Mouse (Mus musculus) kidney, adult 9 months (tissue): ENCODE results near the gene Uri1.
A peak's percentile ranks its signal among the peaks of the same experiment; 100 is the strongest.

Experiments used
- DNase-seq: peaks from one replicate; pipeline ENCODE4 v3.0.0; 2022

The Uri1 gene

DNA sequence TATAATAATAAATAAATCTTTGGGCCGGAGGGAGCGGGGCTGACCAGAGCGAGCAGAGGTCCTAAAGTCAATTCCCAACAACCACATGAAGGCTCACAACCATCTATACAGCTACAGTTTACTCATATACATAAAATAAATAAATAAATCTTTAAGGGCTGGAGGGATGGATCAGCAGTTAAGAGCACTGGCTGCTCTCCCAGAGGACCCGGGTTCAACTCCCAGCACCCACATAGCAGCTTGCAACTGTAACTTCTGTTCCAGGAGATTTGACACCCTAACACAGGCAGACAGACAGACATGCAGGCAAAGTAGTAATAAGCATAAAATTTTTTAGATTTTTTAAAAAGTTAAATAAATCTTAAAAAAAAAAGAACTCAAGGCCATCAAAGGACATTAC, 10.5 kb downstream of the Uri1 start:
- no peak for DNase-seq

DNA sequence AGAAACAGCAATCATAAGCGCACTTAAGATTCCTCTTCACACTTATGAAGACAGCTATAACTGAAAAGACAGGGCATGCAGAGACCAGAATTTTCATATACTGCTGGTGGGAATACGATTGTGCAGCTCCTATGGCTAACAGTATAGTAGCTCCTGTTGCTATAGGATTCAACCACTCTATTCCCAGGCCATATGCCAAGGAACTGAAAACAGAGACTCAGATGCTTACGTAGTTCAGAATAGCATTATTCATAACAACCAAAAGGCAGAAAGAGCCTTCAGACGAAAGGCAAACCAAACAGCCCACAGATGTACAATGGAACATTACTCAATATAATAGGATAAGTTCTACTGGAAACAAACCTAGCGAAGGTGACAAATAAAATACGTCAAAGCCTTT, 15.0 kb downstream of the Uri1 start:
- DNase-seq, result no peak

DNA sequence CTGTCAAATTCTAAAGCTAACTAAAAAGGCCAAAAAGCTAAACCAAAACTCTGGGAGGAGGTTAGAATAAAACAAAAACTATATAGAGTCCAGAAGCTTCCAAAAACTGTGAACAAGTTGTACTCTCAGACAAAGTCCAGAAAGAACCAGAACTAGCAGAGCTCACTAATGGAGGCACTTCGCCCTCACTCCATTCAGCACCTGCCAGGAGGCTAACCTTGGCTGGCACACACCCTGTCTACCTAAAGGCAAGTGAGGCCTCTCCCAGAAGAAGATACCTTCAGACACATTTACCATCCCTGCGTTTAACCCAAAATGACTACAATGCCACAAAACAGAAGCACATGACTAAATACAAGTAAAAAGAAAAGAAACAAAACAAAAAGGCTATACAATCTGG, 20.9 kb downstream of the Uri1 start:
- peak; percentile 72 for DNase-seq

DNA sequence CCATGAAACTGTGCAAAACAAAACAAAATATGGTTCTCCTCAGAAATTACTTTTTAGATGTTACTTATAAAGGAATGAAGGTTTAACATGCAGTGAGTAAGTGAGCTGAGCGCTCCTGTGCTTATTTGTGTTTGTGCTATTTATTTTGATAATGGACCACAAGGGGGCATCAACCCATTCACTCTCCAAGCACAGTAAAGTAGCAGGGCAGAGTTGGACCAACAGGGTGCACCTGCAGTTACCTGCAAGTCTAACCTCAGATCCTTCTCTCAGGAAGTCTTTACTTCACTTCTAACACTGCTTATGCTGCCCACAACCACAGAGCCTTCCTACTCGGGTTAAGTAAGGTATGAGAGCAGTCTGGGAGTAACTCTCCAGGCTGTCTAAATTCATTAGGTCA, 23.7 kb downstream of the Uri1 start:
- DNase-seq, result peak; percentile 46

DNA sequence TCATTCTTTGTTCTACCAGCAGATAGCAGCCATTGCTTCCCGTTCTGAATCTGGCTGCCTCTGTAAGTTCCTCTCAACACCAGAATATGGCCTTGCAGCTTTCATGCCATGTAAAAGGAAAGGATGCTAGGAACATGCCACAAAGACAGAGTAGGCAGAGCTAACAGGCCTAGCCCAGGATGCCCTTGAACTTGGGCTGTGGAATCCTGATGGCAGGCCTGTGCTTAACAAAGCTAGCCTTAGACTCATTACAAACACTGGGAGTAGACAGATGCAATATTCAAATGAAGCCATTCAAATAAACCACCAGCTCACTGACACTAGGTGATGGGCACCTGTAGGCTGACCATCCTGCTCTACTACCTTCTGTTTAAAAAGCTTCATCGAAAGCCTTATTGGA, 30.5 kb downstream of the Uri1 start:
- no peak for DNase-seq

DNA sequence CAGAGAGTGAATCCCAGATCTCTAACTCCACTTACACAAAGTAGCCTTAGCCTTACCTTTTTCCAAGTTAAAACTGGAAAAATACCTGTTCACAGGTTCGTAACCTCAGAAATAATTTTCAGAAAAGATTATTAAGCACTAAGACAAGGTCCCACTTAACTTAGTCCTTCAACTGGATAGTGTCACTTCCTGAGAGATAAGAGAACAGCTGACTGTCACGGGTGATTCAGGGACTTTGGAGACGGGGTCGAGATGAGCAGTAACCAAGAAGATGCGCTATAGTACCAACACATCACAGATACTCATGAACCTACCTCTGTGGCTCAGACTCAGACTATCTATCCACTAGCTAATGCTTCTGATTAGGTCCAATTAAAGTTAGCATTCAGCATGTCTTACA, 38.5 kb downstream of the Uri1 start:
- no peak for DNase-seq

DNA sequence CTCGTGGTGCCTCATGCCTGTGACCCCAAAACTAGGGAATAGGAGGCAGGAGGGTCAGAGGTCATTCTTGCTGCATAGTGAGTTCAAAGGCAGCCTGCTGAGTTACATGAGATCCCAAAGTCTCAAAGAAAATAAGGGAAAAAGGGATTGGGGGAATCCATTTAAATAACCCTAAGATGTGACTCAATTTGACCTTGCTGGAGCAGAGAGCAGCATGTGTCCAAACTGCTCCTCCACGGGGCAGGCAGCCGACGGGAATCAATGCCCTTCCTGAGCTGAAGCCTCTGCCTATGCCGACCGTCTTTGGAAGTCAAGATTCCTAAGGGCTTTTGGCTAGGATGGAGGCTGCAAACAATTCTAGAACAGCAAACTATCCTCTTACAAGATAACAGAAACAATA, 39.9 kb downstream of the Uri1 start:
- DNase-seq, result no peak

DNA sequence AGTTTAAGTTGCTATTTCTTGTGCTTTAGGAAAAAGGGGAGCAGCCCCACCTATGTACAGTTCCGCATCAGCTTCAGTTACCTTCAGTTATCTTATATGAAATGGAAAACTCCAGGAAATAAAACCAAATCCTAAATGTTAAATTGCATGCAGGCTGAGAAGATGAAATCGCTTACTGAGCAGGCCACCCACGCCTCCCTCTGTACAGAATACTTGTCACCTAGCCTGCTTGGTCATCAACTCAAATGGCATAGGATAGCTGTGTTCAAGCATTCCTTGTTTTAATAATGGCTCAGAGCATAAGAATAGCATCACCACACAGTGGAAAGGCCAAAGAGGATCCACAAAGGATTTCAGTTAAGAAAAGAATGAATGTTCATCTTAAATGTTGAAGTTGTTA, 43.6 kb downstream of the Uri1 start:
- DNase-seq, result no peak

DNA sequence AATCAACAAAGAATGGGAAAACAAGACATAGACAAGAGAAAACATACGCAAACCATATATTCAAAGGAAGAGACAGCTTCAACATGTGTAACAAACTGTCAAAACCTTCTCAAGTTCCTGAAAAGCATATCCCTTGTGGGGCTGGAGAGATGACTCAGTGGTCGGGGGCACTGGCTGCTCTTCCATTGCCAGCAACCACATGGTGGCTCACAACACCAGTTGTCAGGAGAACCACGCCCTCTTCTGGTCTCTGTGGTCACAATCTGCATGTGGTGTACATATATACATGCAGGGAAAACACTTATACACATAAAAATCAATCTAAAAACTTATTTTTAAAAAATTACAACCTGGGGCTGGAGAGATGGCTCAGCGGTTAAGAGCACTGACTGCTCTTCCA, 44.9 kb downstream of the Uri1 start:
- no peak for DNase-seq

DNA sequence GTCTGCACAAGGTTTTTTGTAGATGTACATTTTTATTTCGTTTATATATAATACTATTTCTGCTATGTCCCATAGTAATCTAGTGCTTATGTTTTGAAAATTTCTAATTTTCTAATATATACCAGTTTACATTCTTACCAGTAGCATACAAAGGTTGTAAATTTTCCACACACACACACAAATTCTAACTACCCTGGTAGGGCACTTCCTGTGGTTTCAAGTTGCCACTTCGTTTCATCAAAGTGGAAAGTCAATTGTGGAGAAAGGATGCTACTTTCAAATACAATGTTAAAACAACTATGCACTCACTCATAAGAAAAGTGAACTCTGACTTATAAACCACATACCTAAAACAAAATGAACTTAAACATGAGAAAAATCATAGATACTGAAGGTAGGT, 45.7 kb downstream of the Uri1 start:
- no peak for DNase-seq

DNA sequence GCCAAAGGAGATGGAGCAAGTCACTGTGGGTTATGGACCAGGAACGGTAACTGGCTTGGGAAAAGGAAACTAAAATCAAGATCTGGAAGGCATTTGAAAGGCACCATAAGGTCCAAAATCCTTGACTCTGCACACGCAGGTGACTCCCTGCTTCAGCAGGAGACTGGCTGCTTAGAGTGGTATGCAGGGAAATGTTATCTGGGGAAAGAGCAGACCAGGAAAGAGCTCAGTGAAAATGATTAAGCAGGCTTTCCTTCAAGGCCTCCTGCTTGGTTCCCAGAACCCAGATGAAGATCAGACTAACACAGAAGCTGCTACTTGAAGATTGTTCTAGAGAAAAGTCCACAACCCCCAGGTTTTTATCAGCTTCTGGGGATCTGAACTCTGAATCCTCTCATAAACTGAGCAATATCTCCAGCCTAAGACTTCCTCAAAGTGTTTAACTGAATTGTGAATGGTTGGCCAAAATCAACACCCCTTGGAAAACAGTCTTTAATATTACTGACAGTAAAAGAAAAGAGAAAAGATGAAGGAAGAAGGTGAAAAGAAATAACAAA, 50.3 kb downstream of the Uri1 start:
- no peak for DNase-seq

DNA sequence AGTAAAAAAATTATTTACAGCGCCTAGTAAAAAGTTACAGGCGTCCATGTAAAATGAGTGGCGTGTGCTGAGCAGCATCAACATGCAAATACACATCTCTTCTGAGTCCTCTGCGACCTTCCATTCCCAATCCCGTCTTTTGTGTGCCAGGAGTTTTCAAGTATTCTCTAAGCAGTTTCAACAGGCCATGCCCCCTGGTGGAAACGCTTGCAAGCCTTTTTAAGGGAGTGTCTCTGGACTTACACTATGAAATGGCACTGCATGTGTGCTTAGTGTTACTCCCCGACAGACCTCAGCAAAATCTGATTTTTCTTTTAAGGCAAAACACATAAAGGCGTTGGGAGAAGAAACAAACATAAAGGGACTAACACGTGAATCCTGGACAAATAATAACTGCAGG, 50.8 kb downstream of the Uri1 start:
- no peak for DNase-seq

DNA sequence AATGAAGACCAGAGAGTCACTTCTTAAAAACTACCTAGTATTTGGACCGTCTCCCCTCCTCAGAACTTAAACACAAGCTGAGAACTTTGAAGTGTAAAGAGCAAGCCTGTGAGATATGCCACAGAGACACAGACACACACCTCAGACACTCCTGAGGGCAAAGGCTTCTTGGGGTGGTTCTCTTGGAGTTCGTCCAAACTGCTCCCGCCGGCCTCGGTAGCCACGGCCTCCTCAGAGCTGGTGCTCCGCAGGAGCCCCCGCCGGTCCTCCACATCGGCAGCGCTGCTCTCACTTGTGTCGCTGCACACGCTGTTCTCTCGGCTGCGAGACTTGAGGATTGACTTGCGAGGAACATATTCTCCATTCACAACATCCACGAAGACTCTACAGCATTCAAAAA, 61.0 kb downstream of the Uri1 start:
- peak; percentile 50 for DNase-seq

DNA sequence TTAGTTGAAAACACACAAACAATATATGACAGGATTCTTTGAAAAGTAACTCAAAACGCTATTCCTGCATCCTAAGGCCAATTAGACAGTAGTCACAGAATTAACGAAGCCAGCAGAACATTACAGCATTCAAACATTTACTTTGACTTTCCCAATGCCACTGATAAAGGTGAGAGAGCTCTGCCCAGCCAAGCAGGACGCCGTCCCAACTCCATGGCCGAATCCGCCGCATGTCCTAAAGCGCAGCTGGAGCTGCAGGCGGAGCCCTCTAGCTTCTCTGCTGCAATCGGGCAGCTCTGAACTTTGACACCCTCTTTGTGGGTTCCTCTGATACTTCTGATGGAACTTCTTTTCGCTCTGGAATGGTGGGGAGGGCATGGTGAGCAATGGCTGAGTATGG, 62.1 kb downstream of the Uri1 start:
- DNase-seq, result no peak

DNA sequence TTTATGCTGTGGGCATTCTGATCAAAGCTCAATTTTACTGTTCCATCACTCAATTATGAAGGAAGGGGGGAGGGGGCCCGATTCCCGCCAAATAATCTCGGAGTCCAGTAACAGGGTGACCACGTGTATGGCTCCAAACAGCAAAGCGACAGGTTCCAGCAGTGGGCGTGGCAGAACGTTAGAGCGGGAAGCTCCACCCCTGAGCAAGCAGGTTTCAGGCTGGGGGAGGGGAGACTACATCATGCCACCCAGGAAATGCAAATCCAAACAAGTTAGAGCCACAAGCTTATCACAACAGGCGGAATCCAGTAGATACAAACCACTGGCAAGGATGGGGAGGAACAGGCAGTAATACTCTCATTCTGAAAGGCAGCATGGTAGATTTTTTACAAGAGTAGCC, 71.5 kb downstream of the Uri1 start:
- DNase-seq, result no peak

DNA sequence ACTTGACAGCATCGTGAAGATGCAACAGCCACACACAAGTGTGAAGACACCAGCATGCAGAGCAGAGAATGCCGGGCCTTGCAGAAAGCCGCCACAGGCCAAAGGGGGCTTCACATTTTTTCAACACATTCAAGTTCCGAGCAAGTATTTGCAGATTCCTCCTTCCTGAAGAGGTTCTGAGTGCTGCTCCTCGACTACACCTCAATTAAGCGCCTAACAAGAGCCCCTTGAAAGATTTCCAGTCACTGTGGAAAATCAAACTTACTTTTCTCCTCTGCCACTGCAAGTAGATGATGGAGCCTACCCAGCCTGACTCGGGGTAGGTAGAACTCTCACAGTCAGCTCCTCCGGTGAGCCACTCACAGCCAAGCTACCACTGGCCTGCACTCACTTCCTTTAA, 86.9 kb downstream of the Uri1 start:
- DNase-seq, result no peak

DNA sequence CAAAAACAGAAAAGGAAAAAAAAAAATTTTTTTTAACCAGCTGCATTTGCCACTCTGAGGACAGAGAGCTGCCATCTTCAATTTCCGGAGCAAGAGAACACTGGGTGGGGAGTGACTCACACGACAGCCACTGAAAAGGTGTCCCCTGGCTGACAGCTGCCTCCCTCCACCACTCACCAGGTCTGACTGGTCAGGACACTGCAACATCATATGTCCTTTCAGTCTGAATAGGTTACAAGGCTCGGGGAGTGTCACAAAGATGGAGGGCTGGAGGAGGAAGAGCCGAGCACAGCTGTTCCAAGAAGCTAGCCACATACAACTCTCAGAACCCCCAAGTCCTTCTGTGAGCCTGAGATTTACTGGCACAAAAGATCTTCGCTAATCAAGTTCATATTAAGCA, 87.6 kb downstream of the Uri1 start:
- no peak for DNase-seq

DNA sequence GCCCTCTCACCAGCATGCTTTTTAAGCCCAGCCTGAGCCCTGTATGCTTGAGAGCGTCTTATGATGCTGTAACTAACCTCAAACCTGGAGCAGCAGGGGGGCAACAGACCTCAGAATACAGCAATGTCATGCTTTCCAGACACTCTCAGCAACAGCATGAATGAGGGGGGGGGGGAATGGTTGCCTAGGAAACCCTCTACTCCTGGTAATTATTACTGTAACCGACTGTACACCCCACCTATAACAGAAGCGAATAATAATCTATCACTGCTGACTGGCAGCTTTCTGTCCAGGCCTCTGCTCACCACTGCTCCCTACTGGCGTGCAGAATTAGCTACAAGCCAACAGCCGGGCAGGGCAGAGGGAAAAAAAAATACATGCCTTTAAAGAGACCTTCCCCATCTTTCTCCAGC, 88.6 kb downstream of the Uri1 start:
- DNase-seq, result no peak

DNA sequence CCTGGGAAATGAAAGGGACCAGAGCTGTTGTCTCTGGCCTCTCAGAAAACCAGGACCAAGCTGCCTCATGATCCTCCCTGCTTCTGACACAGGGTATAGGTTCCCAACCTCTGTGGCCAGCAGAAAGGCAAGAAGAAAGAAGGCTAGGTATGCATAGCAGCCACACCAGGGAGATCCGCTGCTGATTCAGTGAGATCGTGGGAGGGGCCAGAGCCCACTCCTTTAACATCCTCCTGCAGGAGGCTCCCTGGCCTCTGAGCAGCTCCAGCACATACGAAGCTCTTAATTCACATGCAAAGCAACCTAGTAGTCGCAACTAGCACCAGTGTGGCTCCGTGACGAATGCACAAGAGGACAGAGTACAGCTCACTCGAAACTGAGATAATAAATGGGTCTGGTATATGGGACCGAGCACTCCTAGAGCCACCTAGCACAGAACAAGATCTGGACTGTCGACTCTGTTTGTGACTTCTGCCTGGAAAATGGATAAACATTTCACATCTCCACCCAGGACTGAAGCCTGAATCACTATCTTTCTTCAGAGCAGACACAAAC, 89.5 kb downstream of the Uri1 start:
- no peak for DNase-seq

DNA sequence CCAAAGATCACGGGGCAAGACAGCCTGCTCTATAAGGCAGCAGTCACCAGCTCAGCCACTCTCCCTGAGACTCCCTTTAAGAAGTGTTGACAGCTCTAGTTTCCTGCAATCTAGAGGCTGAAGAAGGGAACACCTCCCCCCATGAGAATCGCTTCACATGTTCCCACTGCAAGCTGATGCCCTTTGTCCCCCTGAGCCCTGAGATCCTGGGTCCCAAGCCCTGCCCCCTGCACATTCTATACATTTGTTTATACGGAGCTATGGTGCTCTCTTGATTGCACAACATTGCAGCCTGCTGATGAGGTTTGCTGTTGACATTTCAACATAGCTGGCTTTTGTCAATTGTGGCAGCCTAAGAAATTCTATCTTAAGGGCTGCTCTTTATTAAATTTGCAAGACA, 91.7 kb downstream of the Uri1 start:
- DNase-seq, result no peak

DNA sequence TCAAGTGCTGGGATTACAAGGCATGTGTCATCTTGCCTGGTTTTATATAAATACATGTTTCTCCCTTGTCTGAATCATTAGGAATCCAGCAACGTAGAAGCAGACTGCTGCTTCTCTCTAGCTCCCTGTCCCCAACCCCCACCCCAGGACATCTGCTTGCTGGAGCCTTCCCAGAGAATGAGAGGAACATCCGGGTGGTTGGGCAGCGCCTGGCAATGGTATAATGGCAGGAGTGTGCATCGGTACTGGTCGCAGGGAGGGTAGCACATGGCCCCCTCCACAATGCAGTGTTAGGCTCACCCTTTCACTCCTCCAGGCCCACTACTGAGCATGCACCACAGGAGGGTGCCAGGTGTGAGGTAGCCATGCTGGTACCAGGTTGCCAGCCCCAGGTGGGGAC, 93.6 kb downstream of the Uri1 start:
- no peak for DNase-seq

DNA sequence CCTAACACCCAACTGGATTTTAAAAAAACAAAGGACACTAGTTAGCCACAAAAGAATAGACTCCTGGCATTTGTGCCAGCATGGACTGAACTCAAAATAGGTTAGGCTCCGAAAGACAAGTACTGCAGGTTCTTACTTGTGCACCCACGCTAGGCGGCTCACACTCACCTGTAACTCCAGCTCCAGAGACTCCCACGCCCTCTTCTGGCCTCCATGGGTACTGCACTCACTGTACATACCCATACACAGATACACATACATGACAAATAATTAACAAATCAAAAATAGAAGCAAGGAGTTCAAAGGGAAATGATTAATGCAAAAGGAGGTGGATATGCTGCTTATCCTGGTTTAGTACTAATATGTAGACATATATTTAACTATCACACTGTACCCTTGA, 100.4 kb downstream of the Uri1 start:
- no peak for DNase-seq

DNA sequence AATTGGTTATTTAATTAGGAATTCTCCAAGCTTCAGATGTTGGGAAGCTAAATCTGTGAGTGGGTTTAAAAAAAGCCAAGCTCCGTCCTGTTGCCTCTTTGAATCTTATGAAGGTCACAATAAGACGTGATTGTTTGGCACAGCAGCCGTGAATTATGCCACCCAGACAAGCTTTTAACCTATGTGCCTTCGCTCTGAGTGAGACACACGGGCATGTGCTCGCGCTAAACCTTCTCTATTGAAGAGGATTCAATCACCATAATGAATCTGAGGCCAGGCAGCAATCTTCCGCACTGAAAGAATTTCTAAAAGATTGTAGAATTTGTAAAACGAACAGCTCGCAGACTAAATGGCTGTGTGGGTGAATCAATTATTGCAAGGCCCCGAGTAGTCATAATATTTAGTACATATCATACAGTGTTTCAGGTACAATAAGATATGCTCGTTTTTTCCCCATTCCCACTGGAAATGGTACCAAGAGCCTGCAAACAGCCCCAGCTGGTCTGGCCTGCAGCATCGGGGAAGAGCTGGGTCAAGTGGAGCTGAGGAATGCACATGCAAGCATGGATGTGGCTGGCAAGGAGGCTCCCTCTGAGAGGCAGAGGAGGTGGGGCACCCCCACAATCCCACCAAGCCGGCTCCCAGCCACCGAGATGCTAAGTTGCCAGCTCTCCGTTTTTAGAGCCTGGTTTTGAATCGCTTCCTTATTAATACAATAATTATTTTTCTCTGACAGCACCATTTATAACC, 101.5 kb downstream of the Uri1 start:
- DNase-seq, result no peak

DNA sequence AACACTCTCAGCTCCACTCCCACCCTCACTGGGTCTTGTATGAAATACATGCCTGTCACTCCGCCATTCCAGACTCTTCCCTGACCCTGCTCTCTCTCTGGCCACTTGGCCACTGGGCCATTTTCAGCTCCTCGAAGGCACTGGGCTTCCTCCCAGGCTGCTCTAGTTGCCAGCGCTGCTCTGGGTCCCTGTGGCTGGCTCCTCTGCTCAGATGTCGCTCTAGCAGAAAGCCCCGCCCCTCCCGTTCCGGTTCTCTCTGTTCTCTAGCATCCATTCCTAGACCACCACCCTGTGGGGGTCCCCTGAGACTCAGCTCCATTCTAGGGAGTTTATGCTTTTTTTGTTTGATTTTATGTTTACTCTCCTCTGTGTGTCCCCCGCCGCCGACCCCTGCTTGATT, 104.4 kb downstream of the Uri1 start:
- DNase-seq, result no peak
